Mouse (Mus musculus): ENCODE measurements around the gene Csf2rb2.

DNA sequence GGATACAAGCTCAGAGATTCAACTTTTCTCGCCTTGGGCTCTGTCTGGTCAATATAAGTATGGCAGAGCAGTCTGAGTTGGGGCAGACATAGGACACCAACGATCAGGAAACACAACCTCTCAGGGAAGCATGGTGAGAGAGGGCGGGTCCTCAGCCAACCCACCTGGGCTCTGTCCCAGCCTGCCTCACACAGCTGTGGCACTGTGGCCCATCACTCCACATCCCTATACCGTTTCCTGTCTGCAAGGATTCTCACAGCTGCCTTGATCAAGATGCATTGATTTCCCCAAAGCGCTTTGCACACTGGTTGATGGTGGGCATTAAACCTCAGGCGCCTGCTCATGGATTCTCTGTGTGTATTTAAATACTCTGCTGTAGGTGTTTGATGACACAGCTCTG is 27.5 kb upstream of the Csf2rb2 start:
- TF ChIP-seq GATA1 (IDR thresholded peaks at IDR 0.05; ENCODE audit: borderline replicate concordance, low read length) (no peak), FLI1 (IDR thresholded peaks at IDR 0.05; ENCODE audit: low read length) (no peak)

All from megakaryocyte, embryonic 14.5 days (primary cell).